16 mouse cellular contexts compared by ENCODE assay signal in genomic region chr4:82848552-82849234, GRCm38 (mm10). TPM values are rescaled to one million over a fixed set of nuclear protein-coding genes. Genes with fewer than 3 reads are reported as not detected.
DNase-seq lines count a peak whose midpoint lies in the region; ATAC-seq and TF ChIP-seq lines count a peak whose summit lies in the region.
"Had no signal": no experiment of that assay in that cellular context is flagged by ENCODE, and none has a peak within 500 bp of the region (broad histone marks: within the 10 kb centered on the region; RNA-seq: fewer than 3 reads in every experiment).

No protein-coding gene starts in this region.

- no peak overlapping the region for H3K9ac ChIP-seq in heart, postnatal 0 days (replicated peaks; ENCODE audit: low read depth, low read length)
- no peak overlapping the region for H3K9ac ChIP-seq in forebrain, embryonic 15.5 days (replicated peaks)
- H3K9ac ChIP-seq: forebrain, embryonic 13.5 days; midbrain, embryonic 12.5 days; neural tube, embryonic 15.5 days had no signal

- no peak for ATAC-seq in heart, postnatal 0 days (ENCODE audit: insufficient read depth, low read depth)
- peak; percentile 98 for ATAC-seq in megakaryocyte progenitor cell, adult 5-6 weeks (replicated peaks; ENCODE audit: poor library complexity)
- ATAC-seq in forebrain, embryonic 15.5 days (replicated peaks): no peak
- ATAC-seq: forebrain, embryonic 13.5 days; Patski had no signal

- DNase-seq in heart, postnatal 0 days (ENCODE audit: low spot score): peak; percentile 43
- no peak for DNase-seq in heart, postnatal 14 days
- DNase-seq in MEL-GATA-1-ER (ENCODE audit: extremely low read depth, low read depth): peak; percentile 74
- peak; percentile 35 for DNase-seq in induced T-regulatory cell, adult 2 months (ENCODE audit: low read depth)
- no peak for DNase-seq in layer of hippocampus, postnatal 36 days
- DNase-seq in urinary bladder, postnatal 4 days (ENCODE audit: low spot score in 2 of 2): no peak
- DNase-seq: gastrocnemius, postnatal 25 days; lung, adult 2 months; spleen, adult 18-20 months; thymus, postnatal 25 days had no signal

- H3K4me1 ChIP-seq in heart, postnatal 0 days (ENCODE audit: control insufficient read depth, insufficient read depth): peaks cover 6% of the 10 kb centered on the region; the same call in 1 of the 2 replicates
- H3K4me1 ChIP-seq in forebrain, embryonic 15.5 days: no peaks in the 10 kb centered on the region
- H3K4me1 ChIP-seq: forebrain, embryonic 13.5 days; midbrain, embryonic 12.5 days; neural tube, embryonic 15.5 days had no signal

- 0 out of 2 replicates have a peak overlapping the region, but pooled peaks have one; percentile 34 for H3K27ac ChIP-seq in heart, postnatal 0 days (ENCODE audit: low read depth)
- H3K27ac ChIP-seq in forebrain, embryonic 15.5 days (replicated peaks): no peak overlapping the region
- H3K27ac ChIP-seq: forebrain, embryonic 13.5 days; midbrain, embryonic 12.5 days; neural tube, embryonic 15.5 days had no signal

- peaks cover 12% of the 10 kb centered on the region for H3K36me3 ChIP-seq in heart, postnatal 0 days (replicated peaks; ENCODE audit: control insufficient read depth, insufficient read depth, low read length)
- H3K36me3 ChIP-seq in forebrain, embryonic 15.5 days: peaks cover 11% of the 10 kb centered on the region; the same call in 1 of the 2 replicates

- H3K9me3 ChIP-seq in heart, postnatal 0 days (replicated peaks; ENCODE audit: control insufficient read depth, low read length): no peaks in the 10 kb centered on the region
- no peaks in the 10 kb centered on the region for H3K9me3 ChIP-seq in forebrain, embryonic 15.5 days
- H3K9me3 ChIP-seq: forebrain, embryonic 13.5 days; midbrain, embryonic 12.5 days; neural tube, embryonic 15.5 days had no signal

- no peaks in the 10 kb centered on the region for H3K27me3 ChIP-seq in heart, postnatal 0 days (ENCODE audit: control insufficient read depth, insufficient read depth, low read length)
- no peaks in the 10 kb centered on the region for H3K27me3 ChIP-seq in forebrain, embryonic 15.5 days
- H3K27me3 ChIP-seq: forebrain, embryonic 13.5 days; midbrain, embryonic 12.5 days; neural tube, embryonic 15.5 days; Patski had no signal

- no peak overlapping the region for H3K4me2 ChIP-seq in heart, postnatal 0 days (ENCODE audit: low read depth, low read length)
- H3K4me2 ChIP-seq in forebrain, embryonic 15.5 days (replicated peaks): no peak overlapping the region
- H3K4me2 ChIP-seq: forebrain, embryonic 13.5 days; midbrain, embryonic 12.5 days; neural tube, embryonic 15.5 days had no signal

- H3K4me3 ChIP-seq in heart, postnatal 0 days (ENCODE audit: low read depth, low read length): no peak overlapping the region
- no peak overlapping the region for H3K4me3 ChIP-seq in forebrain, embryonic 15.5 days
- H3K4me3 ChIP-seq: forebrain, embryonic 13.5 days; midbrain, embryonic 12.5 days; neural tube, embryonic 15.5 days had no signal

- WGBS in heart, postnatal 0 days: 34% methylated on average over 5 of the region's 5 CpGs
- WGBS in forebrain, embryonic 15.5 days: 50% methylated on average over 5 of the region's 5 CpGs

- no peak for TF ChIP-seq EP300 in heart, postnatal 0 days (IDR thresholded peaks at IDR 0.05; ENCODE audit: low read depth)

- intact Hi-C loops in heart, postnatal 14 days (cut with DNase I): no loop called here

- TF ChIP-seq CTCF in heart, postnatal 0 days (IDR thresholded peaks at IDR 0.05; ENCODE audit: low read depth): no peak

RNA-seq across cellular contexts. Expression of gene Zdhhc21, which starts 11.1 kb away (rescaled TPM):
- total RNA-seq in heart, postnatal 0 days (2014; rRNA removed; ENCODE audit: low replicate concordance): 14.2 and 32.1 TPM in 2 replicates
- polyA plus RNA-seq in heart, postnatal 0 days (2015; fragmentation: Nextera tagmentation; extraction: Ambion mirVana): 4.7 and 5.4 TPM in 2 replicates
- 10 to 100 TPM; 12.0 to 15.3 TPM for total RNA-seq in heart, postnatal 14 days (2021)
- 30.4 and 34.9 TPM in 2 replicates for total RNA-seq in megakaryocyte progenitor cell, adult 5-6 weeks (2015)
- 19.9 and 21.6 TPM in 2 replicates for total RNA-seq in megakaryocyte progenitor cell, adult 5-6 weeks (2017)
- 18.2 and 18.3 TPM in 2 replicates for polyA plus RNA-seq in forebrain, embryonic 15.5 days (2015; fragmentation: Nextera tagmentation; extraction: Ambion mirVana)
- total RNA-seq in layer of hippocampus, postnatal 36 days (2021): 10 to 100 TPM; 41.8 to 44.7 TPM

RNA-seq across cellular contexts. Expression of gene Cer1, which starts 36.3 kb away (rescaled TPM):
- not detected in 2 replicates for total RNA-seq in heart, postnatal 0 days (2014; rRNA removed; ENCODE audit: low replicate concordance)
- polyA plus RNA-seq in heart, postnatal 0 days (2015; fragmentation: Nextera tagmentation; extraction: Ambion mirVana): not detected in 2 replicates
- total RNA-seq in heart, postnatal 14 days (2021): not detected
- total RNA-seq in megakaryocyte progenitor cell, adult 5-6 weeks (2015): not detected in 2 replicates
- total RNA-seq in megakaryocyte progenitor cell, adult 5-6 weeks (2017): not detected in 2 replicates
- 0.19 and 0.27 TPM in 2 replicates for polyA plus RNA-seq in forebrain, embryonic 15.5 days (2015; fragmentation: Nextera tagmentation; extraction: Ambion mirVana)
- total RNA-seq in layer of hippocampus, postnatal 36 days (2021): not detected
- total RNA-seq: gastrocnemius, postnatal 25 days had no signal
- polyA plus RNA-seq: lung, adult 2 months; midbrain, embryonic 12.5 days; Patski had no signal

Comparison
In these comparisons a context has a peak if more than half of its experiments do, and no peak if none do; other contexts are left out.
1. DNase-seq: peak in heart, postnatal 0 days (single experiment), MEL-GATA-1-ER (single experiment) and induced T-regulatory cell, adult 2 months (single experiment); none in heart, postnatal 14 days (0 of 2), layer of hippocampus, postnatal 36 days (0 of 2) and urinary bladder, postnatal 4 days (0 of 2).